Mouse (Mus musculus): ENCODE data around the gene Rab21. TPM values are rescaled to one million over a fixed set of nuclear protein-coding genes. Genes with fewer than 3 reads are reported as not detected.

Gene Rab21
- total RNA-seq, 2 experiments from 2014 or later, result 49.7 to 50.6 TPM

- no peak for DNase-seq (ENCODE audit: low spot score in 2 of 2)
- intact Hi-C loops (cut with DNase I), result no loop called here
These were observed 20.2 kb downstream of the Rab21 start for GRCm38 (mm10) chr10:115295162-115295561.

GRCm38 (mm10) chr10:115294715-115295114 is 20.7 kb downstream of the Rab21 start:
- no peak for DNase-seq (ENCODE audit: low spot score in 2 of 2)
- intact Hi-C loops (cut with DNase I), result loop anchor here (5.0 kb wide), 1 partner anchor 42 kb away; the partner anchor contains the start of gene Tbc1d15

- intact Hi-C loops (cut with DNase I), result loop anchor here (5.0 kb wide), 1 partner anchor 42 kb away; the partner anchor contains the start of gene Tbc1d15
- DNase-seq (ENCODE audit: low spot score in 2 of 2), result no peak
These were observed 21.4 kb downstream of the Rab21 start for GRCm38 (mm10) chr10:115293946-115294345.

GRCm38 (mm10) chr10:115290671-115291070 is 24.7 kb downstream of the Rab21 start:
- intact Hi-C loops (cut with DNase I), result loop anchor here (5.0 kb wide), 1 partner anchor 38 kb away; the partner anchor contains the start of gene Tbc1d15

GRCm38 (mm10) chr10:115288856-115289255 is 26.5 kb downstream of the Rab21 start:
- DNase-seq (ENCODE audit: low spot score in 2 of 2), result no peak
- intact Hi-C loops (cut with DNase I), result no loop called here

More at GRCm38 (mm10) chr10:115290671-115291070, 24.7 kb downstream of the Rab21 start:
- DNase-seq (ENCODE audit: low spot score in 2 of 2), result no peak

- no peak for DNase-seq (ENCODE audit: low spot score in 2 of 2)
- intact Hi-C loops (cut with DNase I), result no loop called here
These were observed 31.2 kb downstream of the Rab21 start for GRCm38 (mm10) chr10:115284170-115284569.

- intact Hi-C loops (cut with DNase I), result no loop called here
- DNase-seq (ENCODE audit: low spot score in 2 of 2), result no peak
These were observed 34.0 kb downstream of the Rab21 start for GRCm38 (mm10) chr10:115281381-115281780.

GRCm38 (mm10) chr10:115271649-115272048 is 43.7 kb downstream of the Rab21 start:
- intact Hi-C loops (cut with DNase I), result no loop called here
- no peak for DNase-seq (ENCODE audit: low spot score in 2 of 2)

GRCm38 (mm10) chr10:115270612-115271390 is 44.6 kb downstream of the Rab21 start:
- DNase-seq (ENCODE audit: low spot score in 2 of 2), result no peak
- intact Hi-C loops (cut with DNase I), result no loop called here

GRCm38 (mm10) chr10:115262926-115263562 is 52.4 kb downstream of the Rab21 start:
- no peak for DNase-seq (ENCODE audit: low spot score in 2 of 2)
- intact Hi-C loops (cut with DNase I), result no loop called here

GRCm38 (mm10) chr10:115262261-115262660 is 53.1 kb downstream of the Rab21 start:
- intact Hi-C loops (cut with DNase I), result no loop called here
- no peak for DNase-seq (ENCODE audit: low spot score in 2 of 2)

- no peak for DNase-seq (ENCODE audit: low spot score in 2 of 2)
- intact Hi-C loops (cut with DNase I), result no loop called here
These were observed 54.0 kb downstream of the Rab21 start for GRCm38 (mm10) chr10:115261428-115261827.

- intact Hi-C loops (cut with DNase I), result no loop called here
- DNase-seq (ENCODE audit: low spot score in 2 of 2), result no peak
These were observed 59.2 kb downstream of the Rab21 start for GRCm38 (mm10) chr10:115256162-115256561.

GRCm38 (mm10) chr10:115253521-115253920 is 61.9 kb downstream of the Rab21 start:
- no peak for DNase-seq (ENCODE audit: low spot score in 2 of 2)
- intact Hi-C loops (cut with DNase I), result loop anchor here (5.0 kb wide), 2 partner anchors 39 to 59 kb away; no protein-coding TSS in a partner anchor

GRCm38 (mm10) chr10:115252321-115252757 is 63.1 kb downstream of the Rab21 start:
- no peak for DNase-seq (ENCODE audit: low spot score in 2 of 2)
- intact Hi-C loops (cut with DNase I), result loop anchor here (5.0 kb wide), 2 partner anchors 40 to 60 kb away; no protein-coding TSS in a partner anchor

- DNase-seq (ENCODE audit: low spot score in 2 of 2), result peak; percentile 98 to 99
- intact Hi-C loops (cut with DNase I), result loop anchor here (5.0 kb wide), 2 partner anchors 41 to 61 kb away; no protein-coding TSS in a partner anchor
These were observed 64.1 kb downstream of the Rab21 start, which contains the start of gene Tbc1d15 for GRCm38 (mm10) chr10:115251088-115251934. TSS of gene Tbc1d15 (minus strand) at chr10:115251467.

- intact Hi-C loops (cut with DNase I), result loop anchor here (5.0 kb wide), 2 partner anchors 42 to 62 kb away; no protein-coding TSS in a partner anchor
- DNase-seq (ENCODE audit: low spot score in 2 of 2), result peak in 1 of 2 experiments; percentile 18
These were observed 64.9 kb downstream of the Rab21 start for GRCm38 (mm10) chr10:115250235-115251087.

GRCm38 (mm10) chr10:115248041-115248440 is 67.4 kb downstream of the Rab21 start:
- intact Hi-C loops (cut with DNase I), result no loop called here
- DNase-seq (ENCODE audit: low spot score in 2 of 2), result no peak

Data from left cerebral cortex, postnatal 14 days (tissue).